Mouse (Mus musculus) limb, embryonic 10.5 days (tissue): Measurements from ENCODE around the gene Sdsl. TPM values are rescaled to one million over a fixed set of nuclear protein-coding genes. Genes with fewer than 3 reads are reported as not detected.

Experiments used
- DNase-seq: peaks from one replicate; pipeline ENCODE4 v3.0.0-alpha.2; 2017; ENCODE audit warnings: low spot score
- H3K27ac ChIP-seq: fragments of 300-500 bp; sonication (generic); 2 replicates; pipeline ENCODE4 v1.5.1; 2016; ENCODE audit warnings: mild to moderate bottlenecking
- H3K27me3 ChIP-seq: fragments of 300-500 bp; sonication (generic); 2 replicates; pipeline ENCODE4 v1.6.1; 2016; ENCODE audit warnings: low read depth, mild to moderate bottlenecking; ENCODE audit not compliant: poor library complexity, severe bottlenecking
- H3K36me3 ChIP-seq: fragments of 300-500 bp; sonication (generic); 2 replicates; pipeline ENCODE4 v1.6.1; 2016; ENCODE audit warnings: mild to moderate bottlenecking, moderate library complexity
- H3K4me1 ChIP-seq: fragments of 300-500 bp; sonication (generic); 2 replicates; pipeline ENCODE4 v1.6.1; 2016
- H3K4me3 ChIP-seq: fragments of 300-500 bp; sonication (generic); 2 replicates; pipeline ENCODE4 v1.5.1; 2016; ENCODE audit warnings: mild to moderate bottlenecking, moderate library complexity
- H3K9me3 ChIP-seq: fragments of 300-500 bp; sonication (generic); replicated peaks from 2 replicates; pipeline ENCODE4 v1.6.1; 2016; ENCODE audit warnings: mild to moderate bottlenecking
- WGBS: fragments of 180-500 bp; shearing (Covaris S2); methylation state at CpG from one replicate; pipeline ENCODE4 v1.1.7; 2016; 5-methylcytosine and 5-hydroxymethylcytosine counted together
- polyA plus RNA-seq: library from polyadenylated mRNA; unstranded; fragments of >200 nt; fragmentation: Nextera tagmentation; extraction: Ambion mirVana; gene quantifications from 2 replicates; pipeline ENCODE4 v1.2.1, GENCODE M21; 2016

The Sdsl gene
- polyA plus RNA-seq: 5.2 and 5.6 TPM in 2 replicates

GRCm38 (mm10) chr5:120472770-120473169, at the start of gene Sdsl:
Gene Sdsl (minus strand): TSS chr5:120472810.
- Histone ChIP-seq H3K27me3 (peaks cover 15% of the 10 kb centered on the region), H3K9me3 (no peaks in the 10 kb centered on the region), H3K4me1 (peaks cover 16% of the 10 kb centered on the region), H3K4me3 (no peak within 1 kb of the TSS), H3K36me3 (no peaks in the 10 kb centered on the region), H3K27ac (no peak within 1 kb of the TSS)
- 79% methylated on average over 8 of the region's 8 CpGs for WGBS
- DNase-seq: no peak

DNA sequence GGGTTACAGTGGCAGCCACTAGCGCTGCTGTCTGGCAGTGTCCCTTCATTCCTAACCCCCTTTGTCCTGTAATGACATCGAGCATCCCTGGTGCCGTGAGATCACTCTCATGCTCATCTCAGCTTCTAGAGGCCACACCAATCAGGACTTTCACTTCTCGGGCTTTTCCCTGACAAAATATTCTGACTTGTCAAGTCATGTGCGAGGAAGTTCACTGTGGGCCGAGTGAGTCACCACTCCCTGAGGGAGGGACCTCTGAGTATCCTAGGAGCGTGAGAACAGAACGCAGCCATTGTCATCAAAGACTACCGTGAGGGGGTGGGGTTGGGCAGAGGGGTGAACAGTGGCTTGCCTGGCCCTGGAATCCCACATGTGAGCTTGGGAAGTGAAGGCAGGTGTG, 44.9 kb upstream of the Sdsl start:
- WGBS: 58% methylated on average over 9 of the region's 9 CpGs
- Histone ChIP-seq H3K27me3 (peaks cover 10% of the 10 kb centered on the region), H3K36me3 (no peaks in the 10 kb centered on the region), H3K27ac (no peak overlapping the region), H3K4me3 (no peak overlapping the region), H3K9me3 (no peaks in the 10 kb centered on the region), H3K4me1 (peaks cover 31% of the 10 kb centered on the region)
- no peak for DNase-seq

DNA sequence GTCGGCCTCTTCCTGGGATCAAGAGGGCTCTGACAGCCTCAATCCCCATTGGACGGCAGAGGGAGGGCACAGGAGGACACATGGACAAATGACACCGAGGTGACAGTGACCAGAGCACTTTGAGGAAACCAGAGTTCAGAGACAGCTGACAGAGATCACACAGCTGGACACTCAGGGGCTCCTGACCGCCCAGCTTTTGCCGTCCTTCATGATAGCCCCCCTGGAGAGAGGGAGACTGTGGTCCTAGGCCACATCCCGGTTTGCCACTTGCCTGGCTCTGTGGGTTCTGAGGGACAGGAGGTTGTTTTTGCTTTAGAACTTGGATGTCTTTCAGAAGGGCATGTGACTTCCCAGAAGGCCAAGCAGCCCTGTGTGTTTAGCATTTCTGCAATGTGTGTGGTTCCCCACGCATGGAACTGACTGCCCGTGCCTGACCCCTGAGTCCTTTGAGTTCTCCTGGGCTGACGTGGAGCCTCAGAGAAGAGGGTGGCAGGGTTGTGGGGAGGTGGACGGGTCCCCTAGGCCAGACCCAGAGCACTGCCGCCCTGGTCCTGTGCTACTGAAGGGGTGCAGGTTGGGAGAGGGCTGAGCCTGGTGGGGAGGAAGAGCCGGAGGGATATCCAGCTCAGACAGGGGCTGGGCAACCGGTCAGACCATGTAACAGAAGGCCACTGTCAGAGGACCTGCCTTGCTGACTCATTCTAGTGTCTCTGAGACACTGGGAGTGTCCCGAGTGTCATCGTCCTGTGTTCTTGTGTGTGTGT, 43.8 kb upstream of the Sdsl start:
- Histone ChIP-seq H3K4me1 (peaks cover 35% of the 10 kb centered on the region), H3K27me3 (peaks cover 22% of the 10 kb centered on the region), H3K27ac (no peak overlapping the region), H3K36me3 (no peaks in the 10 kb centered on the region), H3K9me3 (no peaks in the 10 kb centered on the region), H3K4me3 (no peak overlapping the region)
- WGBS: 39% methylated on average over 15 of the region's 15 CpGs
- no peak for DNase-seq

GRCm38 (mm10) chr5:120515451-120515850, 42.8 kb upstream of the Sdsl start:
- no peak overlapping the region for H3K27ac ChIP-seq
- H3K4me3 ChIP-seq: no peak overlapping the region
- peaks cover 45% of the 10 kb centered on the region for H3K4me1 ChIP-seq
- H3K36me3 ChIP-seq: no peaks in the 10 kb centered on the region
- 75% methylated on average over 7 of the region's 7 CpGs for WGBS
- DNase-seq: no peak
- H3K9me3 ChIP-seq: no peaks in the 10 kb centered on the region
- peaks cover 23% of the 10 kb centered on the region for H3K27me3 ChIP-seq

- WGBS: 51% methylated on average over 4 of the region's 4 CpGs
- peaks cover 49% of the 10 kb centered on the region for H3K4me1 ChIP-seq
- DNase-seq: no peak
- H3K9me3 ChIP-seq: no peaks in the 10 kb centered on the region
- H3K27me3 ChIP-seq: peaks cover 23% of the 10 kb centered on the region
- no peak overlapping the region for H3K4me3 ChIP-seq
- no peaks in the 10 kb centered on the region for H3K36me3 ChIP-seq
- no peak overlapping the region for H3K27ac ChIP-seq
Measured at GRCm38 (mm10) chr5:120514754-120515153, 42.1 kb upstream of the Sdsl start.

DNA sequence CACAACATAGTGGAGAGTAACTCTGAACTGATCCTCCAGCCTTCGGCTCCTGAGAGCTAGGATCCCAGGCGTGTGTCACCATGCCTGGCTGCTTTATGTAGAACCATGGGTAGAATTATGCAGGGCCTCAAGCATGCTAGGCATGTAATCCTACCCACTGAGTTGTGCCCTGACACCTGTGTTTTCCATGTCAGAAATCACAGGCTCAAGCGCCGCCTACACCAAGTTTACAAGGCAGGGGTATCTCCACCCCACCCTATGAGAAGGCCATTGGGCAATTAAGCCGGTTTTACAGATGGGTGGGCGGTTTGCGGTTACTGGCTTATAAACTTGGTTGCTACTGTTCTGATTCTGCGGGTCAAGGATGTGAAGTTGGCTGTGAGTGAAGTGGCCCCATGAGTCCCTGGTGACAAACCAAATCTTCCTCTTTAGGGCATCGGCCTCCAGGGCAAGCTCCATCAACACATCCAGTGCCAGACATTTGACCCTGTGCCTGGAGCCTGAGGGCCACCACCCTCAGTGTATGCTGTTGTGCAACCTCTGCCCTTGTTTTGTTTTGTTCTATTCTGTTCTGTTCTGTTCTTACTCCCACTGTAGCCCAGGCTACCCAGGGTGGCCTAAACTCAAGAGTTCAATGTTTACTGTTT, 41.5 kb upstream of the Sdsl start:
- DNase-seq: no peak
- Histone ChIP-seq H3K4me3 (no peak overlapping the region), H3K9me3 (no peaks in the 10 kb centered on the region), H3K36me3 (no peaks in the 10 kb centered on the region), H3K27me3 (peaks cover 23% of the 10 kb centered on the region), H3K27ac (no peak overlapping the region), H3K4me1 (peaks cover 49% of the 10 kb centered on the region)
- 89% methylated on average over 9 of the region's 9 CpGs for WGBS

DNA sequence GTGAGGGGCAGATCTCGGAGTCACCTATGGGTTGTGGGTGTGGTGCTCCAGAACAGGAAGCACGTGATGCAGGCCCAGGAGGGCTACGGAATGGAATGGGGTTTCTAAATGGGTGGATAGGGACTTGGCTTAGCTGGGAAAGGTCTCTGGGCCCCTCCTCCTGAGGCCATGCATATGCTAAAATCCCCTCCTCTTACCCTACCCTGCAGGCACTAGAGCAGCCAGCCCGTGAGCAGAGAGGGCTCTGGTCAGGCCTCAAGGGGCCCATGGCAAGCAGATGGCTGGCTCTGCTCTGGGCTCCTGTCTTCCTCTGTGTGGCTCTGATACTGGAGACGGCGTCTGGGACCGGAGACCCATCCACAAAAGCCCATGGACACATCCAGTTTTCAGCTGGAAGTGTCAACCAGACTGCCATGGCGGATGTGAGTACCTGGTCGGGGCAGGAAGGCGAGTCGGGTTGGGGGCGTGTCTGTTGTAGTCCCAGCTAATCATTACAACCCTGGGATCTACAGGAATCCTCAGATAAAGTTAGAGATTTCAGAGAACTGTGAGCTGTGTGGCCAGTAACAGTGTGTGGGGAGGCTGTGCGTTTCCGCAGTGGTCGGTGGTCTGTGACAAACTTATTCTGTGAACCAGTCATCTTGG, 40.4 kb upstream of the Sdsl start:
- WGBS: 40% methylated on average over 15 of the region's 15 CpGs
- no peak for DNase-seq
- Histone ChIP-seq H3K27me3 (peaks cover 23% of the 10 kb centered on the region), H3K36me3 (no peaks in the 10 kb centered on the region), H3K27ac (0 out of 2 replicates have a peak overlapping the region, but pooled peaks have one; percentile 25), H3K9me3 (no peaks in the 10 kb centered on the region), H3K4me1 (peaks cover 49% of the 10 kb centered on the region), H3K4me3 (no peak overlapping the region)

DNA sequence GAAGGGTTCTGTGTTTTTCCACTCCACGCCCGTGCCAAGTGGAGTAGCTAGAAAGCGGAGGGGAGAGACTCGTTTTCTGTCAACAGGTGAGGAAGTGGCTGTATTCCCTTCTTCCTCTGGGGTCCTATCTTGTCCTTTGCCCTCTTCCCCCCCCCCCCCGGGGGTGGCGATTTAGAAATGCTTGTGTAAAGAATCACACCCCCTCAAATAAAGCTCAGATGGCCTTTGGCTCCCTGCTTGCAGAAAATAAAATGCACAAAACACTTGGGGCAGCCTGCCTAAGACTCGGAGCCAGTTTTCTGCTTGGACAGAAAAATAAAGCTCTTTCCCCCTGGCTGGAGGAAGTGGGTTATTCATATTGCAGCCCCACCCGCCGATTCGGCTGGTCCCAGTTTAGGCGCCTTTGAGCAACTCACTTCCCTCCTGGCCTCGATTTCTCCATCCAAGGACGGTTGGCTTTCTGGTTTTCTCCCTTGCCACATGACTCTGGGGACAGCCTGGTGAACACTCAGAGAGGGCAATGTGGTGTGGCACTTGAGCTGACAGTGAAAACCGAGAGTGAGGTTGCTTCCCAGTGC, 39.1 kb upstream of the Sdsl start:
- H3K27me3 ChIP-seq: peaks cover 23% of the 10 kb centered on the region
- WGBS: 34% methylated on average over 14 of the region's 14 CpGs
- H3K4me1 ChIP-seq: peaks cover 47% of the 10 kb centered on the region

GRCm38 (mm10) chr5:120510982-120511642, 38.5 kb upstream of the Sdsl start, which contains the start of gene Slc8b1:
Gene Slc8b1 (plus strand): TSS chr5:120511168.
- peak; percentile 96 for DNase-seq
- Histone ChIP-seq H3K4me1 (peaks cover 41% of the 10 kb centered on the region), H3K27me3 (peaks cover 23% of the 10 kb centered on the region), H3K4me3 (peak within 1 kb of the TSS; percentile 60), H3K9me3 (no peaks in the 10 kb centered on the region), H3K27ac (peak within 1 kb of the TSS; percentile 69), H3K36me3 (no peaks in the 10 kb centered on the region)
- 1% methylated on average over 36 of the region's 36 CpGs for WGBS

More for the DNA sequence above, 39.1 kb upstream of the Sdsl start:
- Histone ChIP-seq H3K27ac (peak overlapping the region; percentile 69; the same call in 1 of the 2 replicates), H3K4me3 (peak overlapping the region; percentile 60), H3K36me3 (no peaks in the 10 kb centered on the region), H3K9me3 (no peaks in the 10 kb centered on the region)
- DNase-seq: no peak

DNA sequence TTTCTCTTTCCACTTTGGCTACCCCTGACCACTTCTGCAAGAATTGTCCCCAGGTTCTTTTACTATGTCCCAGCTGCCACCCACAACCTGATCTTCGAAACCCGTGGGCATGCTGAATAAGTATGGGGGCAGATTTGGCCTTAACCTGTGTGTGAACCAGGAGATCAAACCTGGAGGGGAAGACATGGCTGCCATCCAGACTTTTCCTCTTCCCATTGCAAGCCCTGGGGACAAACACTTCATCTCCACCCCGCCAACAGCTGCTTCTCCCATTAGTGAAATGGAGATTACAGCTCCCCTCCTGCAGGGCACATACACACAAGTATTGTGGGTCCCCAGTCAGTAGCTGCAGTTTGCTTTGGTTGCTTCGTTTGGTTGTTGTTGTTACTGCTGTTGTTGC, 34.7 kb upstream of the Sdsl start:
- no peak for DNase-seq
- WGBS: 62% methylated on average over 4 of the region's 4 CpGs

GRCm38 (mm10) chr5:120506490-120506889, 33.9 kb upstream of the Sdsl start:
- Histone ChIP-seq H3K4me3 (no peak overlapping the region), H3K4me1 (peaks cover 42% of the 10 kb centered on the region), H3K27me3 (peaks cover 8% of the 10 kb centered on the region), H3K27ac (no peak overlapping the region), H3K9me3 (no peaks in the 10 kb centered on the region), H3K36me3 (no peaks in the 10 kb centered on the region)
- no peak for DNase-seq
- 75% methylated on average over 9 of the region's 9 CpGs for WGBS

More for the DNA sequence above, 34.7 kb upstream of the Sdsl start:
- Histone ChIP-seq H3K4me1 (peaks cover 38% of the 10 kb centered on the region), H3K4me3 (no peak overlapping the region), H3K36me3 (no peaks in the 10 kb centered on the region), H3K27me3 (peaks cover 15% of the 10 kb centered on the region), H3K27ac (no peak overlapping the region), H3K9me3 (no peaks in the 10 kb centered on the region)

DNA sequence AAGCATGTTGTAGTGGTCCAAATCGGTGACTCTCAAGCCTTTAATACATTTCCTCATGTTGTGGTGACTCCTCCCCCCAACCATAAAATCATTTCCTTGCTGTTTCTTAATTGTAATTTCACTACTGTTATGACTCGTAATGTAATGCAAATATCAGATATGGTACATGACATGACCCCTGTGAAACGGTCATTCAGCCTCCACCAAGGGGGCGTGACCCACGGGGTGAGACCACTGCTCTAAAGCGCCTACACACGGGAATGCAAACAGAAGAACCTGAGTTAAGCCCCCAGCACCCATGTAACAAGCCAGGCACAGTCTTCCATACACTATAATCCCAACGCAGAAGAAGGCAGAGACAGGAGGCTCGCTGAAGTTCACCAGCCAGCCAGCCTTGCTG, 33.2 kb upstream of the Sdsl start:
- no peaks in the 10 kb centered on the region for H3K9me3 ChIP-seq
- H3K36me3 ChIP-seq: no peaks in the 10 kb centered on the region
- WGBS: 70% methylated on average over 9 of the region's 9 CpGs
- DNase-seq: no peak
- peaks cover 37% of the 10 kb centered on the region for H3K4me1 ChIP-seq
- H3K27ac ChIP-seq: peak overlapping the region; percentile 54; the same call in 1 of the 2 replicates
- H3K4me3 ChIP-seq: no peak overlapping the region
- H3K27me3 ChIP-seq: peaks cover 5% of the 10 kb centered on the region; the same call in 1 of the 2 replicates
